Mouse (Mus musculus): ENCODE data around the gene Trim54. TPM values are rescaled to one million over a fixed set of nuclear protein-coding genes. Genes with fewer than 3 reads are reported as not detected.

Gene Trim54
- polyA plus RNA-seq, 1 experiment from 2014 or later: not detected

DNA sequence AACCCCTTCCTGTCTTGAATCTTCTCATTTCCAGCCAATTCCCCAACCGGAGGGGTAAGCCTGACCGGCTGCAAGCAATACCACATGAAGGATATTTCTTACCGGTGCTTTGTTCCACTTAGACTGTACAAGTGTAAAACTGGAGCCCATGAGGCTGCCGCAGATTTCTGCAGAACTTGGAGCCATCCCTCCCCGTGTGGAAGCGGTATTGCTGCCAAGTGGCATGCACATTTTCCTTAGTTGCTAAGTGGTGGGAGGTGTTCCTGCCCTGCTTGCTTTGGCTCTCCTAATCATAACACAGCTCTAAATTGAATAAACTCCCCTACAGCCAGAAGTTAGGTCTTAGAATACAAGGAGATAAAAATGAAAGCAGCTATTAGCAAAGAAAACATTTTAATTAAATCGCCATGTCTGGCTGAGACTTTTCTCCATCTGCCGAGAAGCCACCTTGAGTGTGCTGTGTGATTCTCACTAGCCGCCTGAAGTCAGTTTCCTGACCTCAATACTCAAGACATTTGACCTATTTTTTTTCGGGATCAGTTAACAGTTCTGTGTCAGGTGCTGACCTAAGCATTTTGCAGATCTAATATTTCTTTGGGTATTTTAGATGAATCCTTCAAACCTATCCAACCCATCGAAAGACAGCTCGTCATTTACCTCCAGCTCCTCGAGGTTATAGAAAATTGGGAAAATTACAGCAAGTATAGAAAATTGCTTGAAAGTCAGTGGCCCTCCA is 36.3 kb upstream of the Trim54 start:
- H3K27ac ChIP-seq (ENCODE audit: low read depth, low read length): no peak overlapping the region
- no peak for ATAC-seq
- no peak overlapping the region for H3K4me3 ChIP-seq (ENCODE audit: low read depth, low read length)
- H3K36me3 ChIP-seq (ENCODE audit: control insufficient read depth, insufficient read depth): peaks cover 36% of the 10 kb centered on the region
- no peaks in the 10 kb centered on the region for H3K9me3 ChIP-seq (ENCODE audit: control insufficient read depth)
- WGBS: 77% methylated on average over 13 of the region's 13 CpGs
- no peak for TF ChIP-seq CTCF (IDR thresholded peaks at IDR 0.05; ENCODE audit: low read depth)
- no peak overlapping the region for H3K4me2 ChIP-seq (replicated peaks; ENCODE audit: low read depth)
- no peaks in the 10 kb centered on the region for H3K4me1 ChIP-seq (replicated peaks; ENCODE audit: control insufficient read depth, insufficient read depth, low read length)
- no peaks in the 10 kb centered on the region for H3K27me3 ChIP-seq (replicated peaks; ENCODE audit: control insufficient read depth, insufficient read depth, low read length)
- no peak overlapping the region for H3K9ac ChIP-seq (ENCODE audit: low read depth, low read length)

DNA sequence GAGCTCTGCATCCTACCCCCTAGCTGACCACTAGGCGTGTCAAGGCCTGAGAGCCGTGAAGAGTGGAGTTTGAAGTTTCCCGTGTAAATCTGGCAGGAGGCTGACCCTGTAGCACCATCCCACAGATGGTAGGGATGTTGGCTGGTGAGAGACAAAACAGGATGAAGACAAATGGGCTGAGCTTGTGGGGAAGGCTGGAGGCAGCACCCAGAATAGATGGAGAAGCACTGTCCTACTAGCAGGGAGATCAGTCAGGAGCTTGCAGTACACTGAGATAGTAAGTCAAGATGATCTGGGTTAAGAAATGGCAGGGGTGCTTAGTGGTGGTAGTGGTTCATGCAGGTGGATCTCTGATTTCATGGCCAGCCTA is 35.7 kb upstream of the Trim54 start:
- Histone ChIP-seq H3K27ac (ENCODE audit: low read depth, low read length) (no peak overlapping the region), H3K36me3 (ENCODE audit: control insufficient read depth, insufficient read depth) (peaks cover 30% of the 10 kb centered on the region), H3K4me1 (replicated peaks; ENCODE audit: control insufficient read depth, insufficient read depth, low read length) (no peaks in the 10 kb centered on the region), H3K4me2 (replicated peaks; ENCODE audit: low read depth) (no peak overlapping the region), H3K9me3 (ENCODE audit: control insufficient read depth) (no peaks in the 10 kb centered on the region), H3K9ac (ENCODE audit: low read depth, low read length) (no peak overlapping the region), H3K27me3 (replicated peaks; ENCODE audit: control insufficient read depth, insufficient read depth, low read length) (no peaks in the 10 kb centered on the region), H3K4me3 (ENCODE audit: low read depth, low read length) (no peak overlapping the region)
- no peak for ATAC-seq
- 68% methylated on average over 3 of the region's 3 CpGs for WGBS
- TF ChIP-seq CTCF (IDR thresholded peaks at IDR 0.05; ENCODE audit: low read depth): no peak

DNA sequence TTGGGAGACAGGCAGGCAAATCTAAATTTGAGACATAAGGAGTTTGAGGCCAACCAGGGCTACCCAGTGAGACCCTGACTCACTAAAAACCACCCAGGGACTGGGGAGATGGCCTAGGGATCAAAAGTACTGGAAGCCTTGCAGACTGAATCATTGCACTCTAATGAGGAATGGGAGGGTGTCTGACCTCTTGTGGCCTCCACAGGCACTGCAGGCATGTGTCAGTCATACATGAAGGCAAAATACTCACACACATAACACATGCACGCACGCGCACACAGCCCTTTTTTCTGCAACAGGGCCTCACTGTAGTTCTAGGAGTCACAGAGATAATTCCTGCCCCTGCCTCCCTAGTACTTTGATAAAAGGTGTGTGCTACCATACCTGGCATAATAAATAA is 35.1 kb upstream of the Trim54 start:
- TF ChIP-seq CTCF (IDR thresholded peaks at IDR 0.05; ENCODE audit: low read depth): peak; percentile 80
- WGBS: 82% methylated on average over 3 of the region's 3 CpGs

DNA sequence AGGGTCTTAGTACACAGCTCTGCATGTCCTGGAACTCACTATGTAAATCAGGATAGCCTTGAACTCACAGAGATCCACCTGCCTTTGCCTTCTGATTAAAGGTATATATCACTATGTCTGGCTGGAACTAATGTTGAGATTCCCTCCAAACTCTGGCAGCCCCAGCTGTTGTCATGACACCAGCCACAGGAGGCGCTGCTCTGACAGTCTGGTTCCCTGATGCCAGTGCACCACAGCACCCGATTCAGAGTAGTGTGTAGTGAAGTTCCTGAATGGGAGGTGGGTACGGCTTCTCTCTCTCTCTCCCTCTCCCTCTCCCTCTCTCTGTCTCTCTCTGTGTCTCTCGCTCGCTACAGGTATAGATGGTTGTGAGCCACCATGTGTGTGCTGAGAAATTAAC is 34.2 kb upstream of the Trim54 start:
- H3K4me2 ChIP-seq (replicated peaks; ENCODE audit: low read depth): no peak overlapping the region
- WGBS: 18% methylated on average over 5 of the region's 5 CpGs
- no peak for ATAC-seq
- peak; percentile 76 for TF ChIP-seq CTCF (IDR thresholded peaks at IDR 0.05; ENCODE audit: low read depth)
- H3K36me3 ChIP-seq (ENCODE audit: control insufficient read depth, insufficient read depth): peaks cover 15% of the 10 kb centered on the region
- no peak overlapping the region for H3K4me3 ChIP-seq (ENCODE audit: low read depth, low read length)
- H3K9me3 ChIP-seq (ENCODE audit: control insufficient read depth): no peaks in the 10 kb centered on the region
- no peaks in the 10 kb centered on the region for H3K4me1 ChIP-seq (replicated peaks; ENCODE audit: control insufficient read depth, insufficient read depth, low read length)
- no peak overlapping the region for H3K9ac ChIP-seq (ENCODE audit: low read depth, low read length)
- H3K27me3 ChIP-seq (replicated peaks; ENCODE audit: control insufficient read depth, insufficient read depth, low read length): no peaks in the 10 kb centered on the region
- no peak overlapping the region for H3K27ac ChIP-seq (ENCODE audit: low read depth, low read length)

More for the DNA sequence above, 35.1 kb upstream of the Trim54 start:
- Histone ChIP-seq H3K4me3 (ENCODE audit: low read depth, low read length) (no peak overlapping the region), H3K36me3 (ENCODE audit: control insufficient read depth, insufficient read depth) (peaks cover 24% of the 10 kb centered on the region), H3K27ac (ENCODE audit: low read depth, low read length) (no peak overlapping the region), H3K9me3 (ENCODE audit: control insufficient read depth) (no peaks in the 10 kb centered on the region), H3K4me1 (replicated peaks; ENCODE audit: control insufficient read depth, insufficient read depth, low read length) (no peaks in the 10 kb centered on the region), H3K4me2 (replicated peaks; ENCODE audit: low read depth) (no peak overlapping the region), H3K27me3 (replicated peaks; ENCODE audit: control insufficient read depth, insufficient read depth, low read length) (no peaks in the 10 kb centered on the region), H3K9ac (ENCODE audit: low read depth, low read length) (no peak overlapping the region)
- no peak for ATAC-seq

GRCm38 (mm10) chr5:31082935-31083625 is 33.4 kb upstream of the Trim54 start:
- Histone ChIP-seq H3K27ac (ENCODE audit: low read depth, low read length) (no peak overlapping the region), H3K36me3 (ENCODE audit: control insufficient read depth, insufficient read depth) (peaks cover 7% of the 10 kb centered on the region), H3K4me2 (replicated peaks; ENCODE audit: low read depth) (no peak overlapping the region), H3K27me3 (replicated peaks; ENCODE audit: control insufficient read depth, insufficient read depth, low read length) (no peaks in the 10 kb centered on the region), H3K4me3 (ENCODE audit: low read depth, low read length) (no peak overlapping the region), H3K4me1 (replicated peaks; ENCODE audit: control insufficient read depth, insufficient read depth, low read length) (no peaks in the 10 kb centered on the region), H3K9me3 (ENCODE audit: control insufficient read depth) (no peaks in the 10 kb centered on the region), H3K9ac (ENCODE audit: low read depth, low read length) (no peak overlapping the region)
- no peak for ATAC-seq
- 25% methylated on average over 12 of the region's 12 CpGs for WGBS
- TF ChIP-seq CTCF (IDR thresholded peaks at IDR 0.05; ENCODE audit: low read depth): no peak

DNA sequence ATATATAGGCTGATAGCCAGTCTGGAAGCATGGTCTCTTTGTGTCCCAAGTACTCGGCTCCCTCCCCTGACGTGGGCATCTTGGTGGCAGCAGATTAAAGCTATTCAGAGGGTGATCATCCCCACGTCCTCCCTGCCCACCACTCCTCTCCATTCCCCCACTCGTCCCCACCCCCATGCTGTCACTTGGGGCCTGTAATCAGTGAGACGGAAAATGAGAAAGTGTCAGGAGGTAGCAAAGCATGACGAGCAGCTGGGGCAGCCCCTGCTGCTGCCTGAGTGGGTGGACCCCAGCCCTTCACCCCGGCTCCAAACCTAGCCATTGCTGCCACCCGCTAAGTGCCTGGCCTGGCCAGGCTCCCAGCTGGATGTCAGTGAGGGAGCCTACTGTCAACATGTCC is 32.6 kb upstream of the Trim54 start:
- Histone ChIP-seq H3K36me3 (ENCODE audit: control insufficient read depth, insufficient read depth) (no peaks in the 10 kb centered on the region), H3K27me3 (replicated peaks; ENCODE audit: control insufficient read depth, insufficient read depth, low read length) (no peaks in the 10 kb centered on the region), H3K4me3 (ENCODE audit: low read depth, low read length) (no peak overlapping the region), H3K9me3 (ENCODE audit: control insufficient read depth) (no peaks in the 10 kb centered on the region), H3K4me2 (replicated peaks; ENCODE audit: low read depth) (no peak overlapping the region), H3K27ac (ENCODE audit: low read depth, low read length) (no peak overlapping the region), H3K9ac (ENCODE audit: low read depth, low read length) (no peak overlapping the region), H3K4me1 (replicated peaks; ENCODE audit: control insufficient read depth, insufficient read depth, low read length) (no peaks in the 10 kb centered on the region)
- 39% methylated on average over 8 of the region's 8 CpGs for WGBS
- ATAC-seq: no peak
- TF ChIP-seq CTCF (IDR thresholded peaks at IDR 0.05; ENCODE audit: low read depth): no peak
